Mouse (Mus musculus) hindbrain, embryonic 13.5 days (tissue): Measurements from ENCODE around the gene Polr1d. TPM values are rescaled to one million over a fixed set of nuclear protein-coding genes. Genes with fewer than 3 reads are reported as not detected.
A peak's percentile ranks its signal among the peaks of the same experiment; 100 is the strongest.

Source experiments
- ATAC-seq: fragments of 200-750 bp; cut with Nextera tagmentation; 2 replicates; pipeline ENCODE4 v1.8.0; 2017; ENCODE audit warnings: moderate TSS enrichment; ENCODE audit not compliant: low FRiP score
- H3K27ac ChIP-seq: fragments of 300-500 bp; sonication (generic); 2 replicates; pipeline ENCODE4 v1.5.1; 2015; ENCODE audit warnings: inconsistent platforms, mild to moderate bottlenecking, moderate library complexity
- H3K27me3 ChIP-seq: fragments of 300-500 bp; sonication (generic); 2 replicates; pipeline ENCODE4 v1.6.1; 2015; ENCODE audit warnings: mild to moderate bottlenecking, inconsistent platforms
- H3K36me3 ChIP-seq: fragments of 300-500 bp; sonication (generic); 2 replicates; pipeline ENCODE4 v1.6.1; 2015; ENCODE audit warnings: mild to moderate bottlenecking, inconsistent platforms
- H3K4me1 ChIP-seq: fragments of 300-500 bp; sonication (generic); replicated peaks from 2 replicates; pipeline ENCODE4 v1.6.1; 2015; ENCODE audit warnings: inconsistent platforms
- H3K4me2 ChIP-seq: fragments of 300-500 bp; sonication (generic); 2 replicates; pipeline ENCODE4 v1.6.1; 2015; ENCODE audit warnings: inconsistent platforms, mild to moderate bottlenecking, moderate library complexity
- H3K4me3 ChIP-seq: fragments of 300-500 bp; sonication (generic); 2 replicates; pipeline ENCODE4 v1.5.1; 2015; ENCODE audit warnings: mild to moderate bottlenecking, inconsistent platforms
- H3K9ac ChIP-seq: fragments of 300-500 bp; sonication (generic); 2 replicates; pipeline ENCODE4 v1.6.1; 2015; ENCODE audit warnings: mild to moderate bottlenecking, inconsistent platforms
- H3K9me3 ChIP-seq: fragments of 300-500 bp; sonication (generic); 2 replicates; pipeline ENCODE4 v1.6.1; 2016; ENCODE audit warnings: inconsistent platforms
- WGBS: fragments of 180-500 bp; shearing (Covaris S2); methylation state at CpG from one replicate; pipeline ENCODE4 v1.1.7; 2015; 5-methylcytosine and 5-hydroxymethylcytosine counted together
- polyA plus RNA-seq: library from polyadenylated mRNA; unstranded; fragments of >200 nt; fragmentation: Nextera tagmentation; extraction: Ambion mirVana; gene quantifications from 2 replicates; pipeline ENCODE4 v1.2.1, GENCODE M21; 2015

Polr1d gene
- polyA plus RNA-seq, 1 experiment from 2014 or later = 107 TPM

GRCm38 (mm10) chr5:147045929-147046328, 30.9 kb upstream of the Polr1d start:
- Histone ChIP-seq H3K36me3 (no peaks in the 10 kb centered on the region), H3K9me3 (no peaks in the 10 kb centered on the region), H3K4me1 (peaks cover 28% of the 10 kb centered on the region), H3K4me2 (no peak overlapping the region), H3K27me3 (peaks cover 11% of the 10 kb centered on the region; the same call in 1 of the 2 replicates), H3K9ac (no peak overlapping the region), H3K4me3 (no peak overlapping the region), H3K27ac (no peak overlapping the region)
- 62% methylated on average over 11 of the region's 11 CpGs for WGBS
- no peak for ATAC-seq

- Histone ChIP-seq H3K4me2 (no peak overlapping the region), H3K27ac (no peak overlapping the region), H3K9ac (no peak overlapping the region), H3K36me3 (no peaks in the 10 kb centered on the region), H3K4me1 (peaks cover 19% of the 10 kb centered on the region), H3K9me3 (no peaks in the 10 kb centered on the region), H3K4me3 (no peak overlapping the region), H3K27me3 (peaks cover 6% of the 10 kb centered on the region; the same call in 1 of the 2 replicates)
- 87% methylated on average over 19 of the region's 19 CpGs for WGBS
- no peak for ATAC-seq
Observed at GRCm38 (mm10) chr5:147049544-147050209, 27.2 kb upstream of the Polr1d start.

DNA sequence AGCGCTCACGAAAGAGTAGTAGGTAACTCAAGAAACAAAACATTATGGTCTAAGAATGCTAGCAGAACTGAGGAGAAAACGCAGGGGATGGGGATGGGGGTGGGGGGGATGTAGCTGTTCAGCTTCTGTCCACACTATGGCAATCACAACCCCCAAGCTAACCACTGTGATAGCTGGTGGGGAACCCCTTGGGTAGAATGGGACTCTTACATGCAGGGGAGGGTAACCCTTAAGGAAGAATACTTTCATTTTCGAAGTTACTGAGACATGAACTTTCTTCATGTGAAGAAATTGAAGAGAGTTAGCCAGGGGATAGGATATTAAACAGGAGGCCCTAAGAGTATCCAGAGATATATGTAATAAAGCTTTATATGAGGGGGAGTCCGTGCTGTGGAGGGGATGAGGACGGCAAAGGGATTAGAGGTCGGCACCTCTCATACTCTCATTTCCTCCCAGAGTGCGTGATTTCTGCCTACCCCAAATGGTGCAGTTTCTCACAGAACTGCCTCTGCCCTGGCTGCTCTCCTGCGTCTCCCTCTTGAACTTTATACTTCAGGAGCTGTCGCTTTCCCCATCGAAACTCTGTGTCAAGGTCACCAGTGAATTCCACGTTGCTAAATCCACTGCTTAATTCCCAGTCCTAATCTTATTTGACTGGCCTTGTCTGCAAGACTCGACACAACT, 25.9 kb upstream of the Polr1d start:
- no peak for ATAC-seq
- H3K4me1 ChIP-seq = peaks cover 15% of the 10 kb centered on the region
- no peak overlapping the region for H3K4me3 ChIP-seq
- no peak overlapping the region for H3K9ac ChIP-seq
- no peak overlapping the region for H3K4me2 ChIP-seq
- H3K27ac ChIP-seq = no peak overlapping the region
- 82% methylated on average over 13 of the region's 13 CpGs for WGBS
- H3K27me3 ChIP-seq = peaks cover 1% of the 10 kb centered on the region; the same call in 1 of the 2 replicates
- no peaks in the 10 kb centered on the region for H3K9me3 ChIP-seq
- no peaks in the 10 kb centered on the region for H3K36me3 ChIP-seq

DNA sequence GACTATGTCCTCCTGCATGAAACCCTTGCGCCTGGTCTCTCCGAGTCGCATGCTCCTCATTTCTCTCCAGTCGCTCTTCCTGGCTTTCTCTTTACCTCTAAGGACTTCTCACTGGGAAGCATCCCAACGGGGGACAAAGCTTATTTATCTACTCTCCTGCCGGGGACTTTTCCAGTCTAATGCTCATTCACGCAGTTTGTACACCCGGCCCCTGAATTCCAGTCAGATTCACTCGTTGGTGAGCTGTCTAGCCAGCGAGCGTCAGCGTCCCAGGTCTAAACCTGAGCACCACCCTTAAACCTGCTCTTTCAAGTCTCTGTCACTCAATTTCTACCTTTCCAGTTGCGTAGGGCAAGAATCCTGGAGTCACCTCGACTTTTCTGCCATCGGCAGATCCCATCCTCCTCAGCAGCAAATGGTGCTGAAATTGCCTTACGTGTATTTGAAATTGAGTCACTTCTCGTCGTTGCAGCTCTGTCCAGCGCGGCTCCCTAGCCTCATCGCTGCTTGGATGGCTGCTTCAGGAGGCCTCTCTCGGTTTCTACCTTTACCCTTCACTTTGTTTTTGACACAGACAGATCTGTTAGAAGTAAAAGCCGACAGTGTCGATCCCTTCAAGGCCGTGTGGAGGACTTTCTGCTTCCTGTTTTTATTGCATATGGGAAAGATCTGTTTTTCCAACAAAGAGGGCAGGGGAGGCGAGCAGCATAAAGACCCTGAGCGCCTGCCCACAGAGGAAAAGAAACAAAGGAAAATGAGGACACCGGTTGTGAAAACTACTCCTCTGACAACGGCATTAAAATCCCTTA, 25.1 kb upstream of the Polr1d start:
- Histone ChIP-seq H3K4me3 (no peak overlapping the region), H3K4me2 (0 out of 2 replicates have a peak overlapping the region, but pooled peaks have one; percentile 1)
- WGBS = 59% methylated on average over 29 of the region's 29 CpGs

GRCm38 (mm10) chr5:147052309-147052558, 24.6 kb upstream of the Polr1d start:
- H3K9ac ChIP-seq = no peak overlapping the region
- peaks cover 12% of the 10 kb centered on the region; the same call in 1 of the 2 replicates for H3K4me1 ChIP-seq
- H3K4me3 ChIP-seq = no peak overlapping the region
- no peaks in the 10 kb centered on the region for H3K27me3 ChIP-seq
- no peaks in the 10 kb centered on the region for H3K9me3 ChIP-seq
- WGBS = 65% methylated on average over 4 of the region's 4 CpGs
- H3K27ac ChIP-seq = no peak overlapping the region
- no peak overlapping the region for H3K4me2 ChIP-seq
- no peak for ATAC-seq
- H3K36me3 ChIP-seq = no peaks in the 10 kb centered on the region

More for the DNA sequence above, 25.1 kb upstream of the Polr1d start:
- H3K9ac ChIP-seq = no peak overlapping the region
- H3K27ac ChIP-seq = no peak overlapping the region
- no peaks in the 10 kb centered on the region for H3K36me3 ChIP-seq
- no peaks in the 10 kb centered on the region for H3K9me3 ChIP-seq
- H3K27me3 ChIP-seq = no peaks in the 10 kb centered on the region; the same call in 1 of the 2 replicates
- peaks cover 12% of the 10 kb centered on the region; the same call in 1 of the 2 replicates for H3K4me1 ChIP-seq
- no peak for ATAC-seq

DNA sequence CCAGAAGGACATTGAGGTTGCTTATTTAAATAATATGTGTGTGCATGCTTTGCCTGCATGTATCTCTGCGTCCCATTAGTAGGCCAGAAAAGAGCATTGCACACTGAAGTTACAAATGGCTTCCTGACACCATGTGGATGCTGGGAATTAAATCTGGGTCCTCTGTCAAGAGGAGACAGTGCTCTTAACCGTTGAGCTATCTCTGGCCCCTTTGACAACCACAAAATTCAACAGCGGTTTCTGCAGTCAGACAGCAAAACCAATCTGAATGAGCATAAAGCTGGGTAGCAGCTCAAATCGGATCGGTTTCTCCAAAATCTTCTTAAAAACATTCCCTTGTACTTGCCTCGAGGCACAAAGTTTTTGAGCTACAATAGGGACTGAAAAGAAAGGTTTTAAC, 23.8 kb upstream of the Polr1d start:
- no peak for ATAC-seq
- H3K36me3 ChIP-seq = no peaks in the 10 kb centered on the region
- H3K9me3 ChIP-seq = no peaks in the 10 kb centered on the region
- no peak overlapping the region for H3K9ac ChIP-seq
- 86% methylated on average over 6 of the region's 6 CpGs for WGBS
- no peaks in the 10 kb centered on the region for H3K27me3 ChIP-seq
- H3K27ac ChIP-seq = no peak overlapping the region
- peaks cover 12% of the 10 kb centered on the region; the same call in 1 of the 2 replicates for H3K4me1 ChIP-seq
- no peak overlapping the region for H3K4me2 ChIP-seq
- no peak overlapping the region for H3K4me3 ChIP-seq

DNA sequence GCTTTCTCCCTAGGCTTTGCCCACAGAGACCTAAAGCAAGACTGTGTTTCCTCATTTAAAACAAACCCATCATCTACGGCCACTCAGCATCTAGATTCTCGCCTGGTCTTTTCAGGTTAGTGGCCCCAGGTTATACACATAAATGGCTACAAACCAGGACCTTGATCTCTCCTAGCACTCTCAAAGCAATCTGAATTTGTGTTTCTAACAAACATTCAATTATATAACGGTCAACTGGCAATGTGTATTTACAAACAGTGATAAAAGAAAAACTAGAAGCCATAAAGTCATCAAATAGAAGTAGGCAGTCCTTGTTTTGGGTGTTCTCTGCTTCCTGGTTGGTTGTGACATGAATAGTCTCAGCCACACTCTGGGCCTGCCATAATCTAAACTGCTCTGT, 23.4 kb upstream of the Polr1d start:
- Histone ChIP-seq H3K9me3 (no peaks in the 10 kb centered on the region), H3K9ac (no peak overlapping the region), H3K27ac (no peak overlapping the region), H3K36me3 (no peaks in the 10 kb centered on the region), H3K4me2 (no peak overlapping the region), H3K4me3 (no peak overlapping the region), H3K27me3 (no peaks in the 10 kb centered on the region), H3K4me1 (peaks cover 12% of the 10 kb centered on the region; the same call in 1 of the 2 replicates)
- ATAC-seq = no peak
- 92% methylated on average over 3 of the region's 3 CpGs for WGBS

GRCm38 (mm10) chr5:147054328-147054727, 22.5 kb upstream of the Polr1d start:
- no peaks in the 10 kb centered on the region for H3K27me3 ChIP-seq
- H3K36me3 ChIP-seq = no peaks in the 10 kb centered on the region
- H3K27ac ChIP-seq = no peak overlapping the region
- no peak overlapping the region for H3K9ac ChIP-seq
- H3K4me2 ChIP-seq = no peak overlapping the region
- no peaks in the 10 kb centered on the region for H3K9me3 ChIP-seq
- ATAC-seq = no peak
- WGBS = 86% methylated on average over 6 of the region's 6 CpGs
- H3K4me1 ChIP-seq = peaks cover 12% of the 10 kb centered on the region; the same call in 1 of the 2 replicates
- H3K4me3 ChIP-seq = no peak overlapping the region

GRCm38 (mm10) chr5:147054747-147055270, 22.0 kb upstream of the Polr1d start:
- Histone ChIP-seq H3K27ac (no peak overlapping the region), H3K27me3 (no peaks in the 10 kb centered on the region), H3K4me1 (peaks cover 12% of the 10 kb centered on the region; the same call in 1 of the 2 replicates), H3K36me3 (no peaks in the 10 kb centered on the region), H3K9ac (no peak overlapping the region), H3K4me2 (no peak overlapping the region), H3K9me3 (no peaks in the 10 kb centered on the region), H3K4me3 (no peak overlapping the region)
- ATAC-seq = no peak
- 85% methylated on average over 2 of the region's 2 CpGs for WGBS

- ATAC-seq = no peak
- Histone ChIP-seq H3K36me3 (no peaks in the 10 kb centered on the region), H3K4me3 (no peak overlapping the region), H3K27me3 (no peaks in the 10 kb centered on the region), H3K4me2 (no peak overlapping the region), H3K9me3 (no peaks in the 10 kb centered on the region), H3K27ac (no peak overlapping the region), H3K4me1 (peaks cover 12% of the 10 kb centered on the region; the same call in 1 of the 2 replicates), H3K9ac (no peak overlapping the region)
- 90% methylated on average over 6 of the region's 6 CpGs for WGBS
Observed at GRCm38 (mm10) chr5:147055572-147056245, 21.1 kb upstream of the Polr1d start.

- Histone ChIP-seq H3K9me3 (no peaks in the 10 kb centered on the region), H3K4me1 (peaks cover 5% of the 10 kb centered on the region; the same call in 1 of the 2 replicates), H3K27me3 (no peaks in the 10 kb centered on the region), H3K36me3 (no peaks in the 10 kb centered on the region), H3K4me2 (no peak overlapping the region), H3K4me3 (no peak overlapping the region), H3K9ac (no peak overlapping the region), H3K27ac (no peak overlapping the region)
- ATAC-seq = no peak
- 90% methylated on average over 10 of the region's 10 CpGs for WGBS
Observed at GRCm38 (mm10) chr5:147056712-147057290, 20.0 kb upstream of the Polr1d start.
